Comparison of ENCODE assay signal across 9 mouse cellular contexts in genomic region chr4:119234348-119234747, GRCm38 (mm10). TPM values are rescaled to one million over a fixed set of nuclear protein-coding genes. Genes with fewer than 3 reads are reported as not detected.
DNase-seq lines count a peak whose midpoint lies in the region; ATAC-seq lines count a peak whose summit lies in the region.
"Had no signal": no experiment of that assay in that cellular context is flagged by ENCODE, and none has a peak within 500 bp of the region (broad histone marks: within the 10 kb centered on the region; RNA-seq: fewer than 3 reads in every experiment).

No protein-coding gene starts in this region.

- no peaks in the 10 kb centered on the region for H3K9me3 ChIP-seq in forebrain, embryonic 10.5 days
- H3K9me3 ChIP-seq in forebrain, embryonic 11.5 days (ENCODE audit: control insufficient read depth, low read length), result no peaks in the 10 kb centered on the region
- no peaks in the 10 kb centered on the region for H3K9me3 ChIP-seq in lung, embryonic 16.5 days (ENCODE audit: control insufficient read depth, low read length)
- no peaks in the 10 kb centered on the region for H3K9me3 ChIP-seq in liver, embryonic 12.5 days (replicated peaks)
- no peaks in the 10 kb centered on the region for H3K9me3 ChIP-seq in stomach, embryonic 16.5 days (replicated peaks; ENCODE audit: control insufficient read depth, low read length)

- no peak overlapping the region for H3K27ac ChIP-seq in forebrain, embryonic 10.5 days
- no peak overlapping the region for H3K27ac ChIP-seq in forebrain, embryonic 11.5 days (ENCODE audit: low read depth, low read length)
- no peak overlapping the region for H3K27ac ChIP-seq in lung, embryonic 16.5 days (ENCODE audit: low read length)
- no peak overlapping the region for H3K27ac ChIP-seq in liver, embryonic 12.5 days
- H3K27ac ChIP-seq in stomach, embryonic 16.5 days (ENCODE audit: low read length), result peak overlapping the region; percentile 76; the same call in 1 of the 2 replicates

- 88% methylated on average over 3 of the region's 3 CpGs for WGBS in forebrain, embryonic 10.5 days
- WGBS in forebrain, embryonic 11.5 days, result 84% methylated on average over 3 of the region's 3 CpGs
- WGBS in lung, embryonic 16.5 days, result 76% methylated on average over 3 of the region's 3 CpGs
- WGBS in liver, embryonic 12.5 days (ENCODE audit: insufficient replicate concordance), result 79% methylated on average over 3 of the region's 3 CpGs
- 71% methylated on average over 3 of the region's 3 CpGs for WGBS in stomach, embryonic 16.5 days

- DNase-seq in forebrain, embryonic 10.5 days (ENCODE audit: extremely low spot score, low spot score), result no peak
- DNase-seq in forebrain, embryonic 11.5 days (ENCODE audit: low spot score), result no peak
- no peak for DNase-seq in lung, adult 18-20 months
- DNase-seq in adrenal gland, adult (ENCODE audit: inconsistent age in 2 of 2, low spot score in 1 of 2), result no peak
- DNase-seq: kidney, adult 9 months had no signal

- H3K36me3 ChIP-seq in forebrain, embryonic 10.5 days (replicated peaks), result peaks cover 23% of the 10 kb centered on the region
- H3K36me3 ChIP-seq in forebrain, embryonic 11.5 days (ENCODE audit: control insufficient read depth, insufficient read depth, low read length), result no peaks in the 10 kb centered on the region
- H3K36me3 ChIP-seq in lung, embryonic 16.5 days (ENCODE audit: control insufficient read depth, insufficient read depth, low read length), result peaks cover 6% of the 10 kb centered on the region
- H3K36me3 ChIP-seq in liver, embryonic 12.5 days, result peaks cover 13% of the 10 kb centered on the region; the same call in 1 of the 2 replicates
- H3K36me3 ChIP-seq in stomach, embryonic 16.5 days (ENCODE audit: control insufficient read depth, insufficient read depth, low read length), result no peaks in the 10 kb centered on the region

- H3K4me2 ChIP-seq in forebrain, embryonic 11.5 days (ENCODE audit: low read depth, low read length, severe bottlenecking), result no peak overlapping the region
- H3K4me2 ChIP-seq in lung, embryonic 16.5 days (ENCODE audit: low read depth, low read length), result peak overlapping the region; percentile 91
- H3K4me2 ChIP-seq in liver, embryonic 12.5 days, result peak overlapping the region; percentile 100
- peak overlapping the region; percentile 69 for H3K4me2 ChIP-seq in stomach, embryonic 16.5 days (ENCODE audit: low read depth, low read length)

- H3K27me3 ChIP-seq in forebrain, embryonic 10.5 days (ENCODE audit: poor library complexity, severe bottlenecking), result peaks cover 4% of the 10 kb centered on the region; the same call in 1 of the 2 replicates
- H3K27me3 ChIP-seq in forebrain, embryonic 11.5 days (ENCODE audit: control insufficient read depth, insufficient read depth, low read length), result no peaks in the 10 kb centered on the region
- H3K27me3 ChIP-seq in lung, embryonic 16.5 days (ENCODE audit: control insufficient read depth, insufficient read depth, low read depth, low read length), result no peaks in the 10 kb centered on the region
- no peaks in the 10 kb centered on the region for H3K27me3 ChIP-seq in liver, embryonic 12.5 days (replicated peaks)
- H3K27me3 ChIP-seq in stomach, embryonic 16.5 days (ENCODE audit: control insufficient read depth, insufficient read depth, low read length), result no peaks in the 10 kb centered on the region

- ATAC-seq in forebrain, embryonic 11.5 days (replicated peaks; ENCODE audit: low FRiP score), result no peak
- no peak for ATAC-seq in lung, embryonic 16.5 days (ENCODE audit: low read depth)
- ATAC-seq in liver, embryonic 12.5 days, result no peak
- ATAC-seq in stomach, embryonic 16.5 days (ENCODE audit: insufficient read depth, low FRiP score), result no peak
- ATAC-seq in activated CD4-positive, CD25-positive, alpha-beta regulatory T cell, adult 4 months, result no peak

- no peak overlapping the region for H3K9ac ChIP-seq in forebrain, embryonic 11.5 days (ENCODE audit: low read length)
- peak overlapping the region; percentile 73 for H3K9ac ChIP-seq in lung, embryonic 16.5 days (ENCODE audit: low read length)
- no peak overlapping the region for H3K9ac ChIP-seq in liver, embryonic 12.5 days
- H3K9ac ChIP-seq in stomach, embryonic 16.5 days (ENCODE audit: low read length), result peak overlapping the region; percentile 80; the same call in 1 of the 2 replicates

- H3K4me3 ChIP-seq in forebrain, embryonic 10.5 days, result peak overlapping the region; percentile 84; the same call in 1 of the 2 replicates
- H3K4me3 ChIP-seq in forebrain, embryonic 11.5 days (ENCODE audit: low read depth, low read length), result no peak overlapping the region
- peak overlapping the region; percentile 75 for H3K4me3 ChIP-seq in lung, embryonic 16.5 days (ENCODE audit: low read length)
- peak overlapping the region; percentile 90; the same call in 1 of the 2 replicates for H3K4me3 ChIP-seq in liver, embryonic 12.5 days
- peak overlapping the region; percentile 87 for H3K4me3 ChIP-seq in stomach, embryonic 16.5 days (replicated peaks; ENCODE audit: low read length)

- peaks cover 29% of the 10 kb centered on the region for H3K4me1 ChIP-seq in forebrain, embryonic 10.5 days
- H3K4me1 ChIP-seq in forebrain, embryonic 11.5 days (replicated peaks; ENCODE audit: control insufficient read depth, insufficient read depth, low read length), result peaks cover 3% of the 10 kb centered on the region
- H3K4me1 ChIP-seq in lung, embryonic 16.5 days (replicated peaks; ENCODE audit: control insufficient read depth, insufficient read depth, low read length), result peaks cover 8% of the 10 kb centered on the region
- H3K4me1 ChIP-seq in liver, embryonic 12.5 days, result peaks cover 37% of the 10 kb centered on the region
- peaks cover 12% of the 10 kb centered on the region; the same call in 1 of the 2 replicates for H3K4me1 ChIP-seq in stomach, embryonic 16.5 days (ENCODE audit: control insufficient read depth, insufficient read depth, low read length)

RNA-seq across cellular contexts. Expression of gene P3h1, which starts 1.6 kb away (rescaled TPM):
- polyA plus RNA-seq in forebrain, embryonic 10.5 days (2016; fragmentation: Nextera tagmentation; extraction: Ambion mirVana), result 13.4 and 16.2 TPM in 2 replicates
- 16.8 and 17.8 TPM in 2 replicates for polyA plus RNA-seq in forebrain, embryonic 11.5 days (2014; fragmentation: Nextera tagmentation; extraction: Ambion mirVana)
- polyA plus RNA-seq in lung, embryonic 16.5 days (2015; fragmentation: Nextera tagmentation; extraction: Ambion mirVana), result 34.9 and 36.2 TPM in 2 replicates
- 9.7 and 11.4 TPM in 2 replicates for polyA plus RNA-seq in liver, embryonic 12.5 days (2016; fragmentation: Nextera tagmentation; extraction: Ambion mirVana)
- 31.3 and 34.0 TPM in 2 replicates for polyA plus RNA-seq in stomach, embryonic 16.5 days (2015; fragmentation: Nextera tagmentation; extraction: Ambion mirVana)
- polyA plus RNA-seq in activated CD4-positive, CD25-positive, alpha-beta regulatory T cell, adult 4 months (2017; shearing (Covaris generic)), result 1 to 10 TPM; 1.1 to 1.6 TPM

RNA-seq across cellular contexts. Expression of gene AU022252, which starts 1.8 kb away (rescaled TPM):
- 32.7 and 41.6 TPM in 2 replicates for polyA plus RNA-seq in forebrain, embryonic 10.5 days (2016; fragmentation: Nextera tagmentation; extraction: Ambion mirVana)
- 37.3 and 37.8 TPM in 2 replicates for polyA plus RNA-seq in forebrain, embryonic 11.5 days (2014; fragmentation: Nextera tagmentation; extraction: Ambion mirVana)
- polyA plus RNA-seq in lung, embryonic 16.5 days (2015; fragmentation: Nextera tagmentation; extraction: Ambion mirVana), result 26.5 and 30.8 TPM in 2 replicates
- 18.1 and 19.6 TPM in 2 replicates for polyA plus RNA-seq in liver, embryonic 12.5 days (2016; fragmentation: Nextera tagmentation; extraction: Ambion mirVana)
- 25.4 and 25.7 TPM in 2 replicates for polyA plus RNA-seq in stomach, embryonic 16.5 days (2015; fragmentation: Nextera tagmentation; extraction: Ambion mirVana)
- polyA plus RNA-seq in activated CD4-positive, CD25-positive, alpha-beta regulatory T cell, adult 4 months (2017; shearing (Covaris generic)), result 1 to 10 TPM; 8.0 to 9.2 TPM

RNA-seq across cellular contexts. Expression of gene Tmem269, which starts 16.3 kb away (rescaled TPM):
- polyA plus RNA-seq in forebrain, embryonic 10.5 days (2016; fragmentation: Nextera tagmentation; extraction: Ambion mirVana), result not detected in 2 replicates
- polyA plus RNA-seq in forebrain, embryonic 11.5 days (2014; fragmentation: Nextera tagmentation; extraction: Ambion mirVana), result not detected in 2 replicates
- not detected in 2 replicates for polyA plus RNA-seq in lung, embryonic 16.5 days (2015; fragmentation: Nextera tagmentation; extraction: Ambion mirVana)
- not detected in 2 replicates for polyA plus RNA-seq in liver, embryonic 12.5 days (2016; fragmentation: Nextera tagmentation; extraction: Ambion mirVana)
- polyA plus RNA-seq in stomach, embryonic 16.5 days (2015; fragmentation: Nextera tagmentation; extraction: Ambion mirVana), result 0.10 TPM in 1 of 2 replicates, not detected in the other
- under 1 TPM in 1 of 2 experiments, not detected in 1; 0.26 TPM for polyA plus RNA-seq in activated CD4-positive, CD25-positive, alpha-beta regulatory T cell, adult 4 months (2017; shearing (Covaris generic))

RNA-seq across cellular contexts. Expression of gene Cldn19, which starts 20.9 kb away (rescaled TPM):
- polyA plus RNA-seq in forebrain, embryonic 10.5 days (2016; fragmentation: Nextera tagmentation; extraction: Ambion mirVana), result 0.16 TPM in 1 of 2 replicates, not detected in the other
- 0.21 and 0.31 TPM in 2 replicates for polyA plus RNA-seq in forebrain, embryonic 11.5 days (2014; fragmentation: Nextera tagmentation; extraction: Ambion mirVana)
- 0.15 and 0.18 TPM in 2 replicates for polyA plus RNA-seq in lung, embryonic 16.5 days (2015; fragmentation: Nextera tagmentation; extraction: Ambion mirVana)
- not detected in 2 replicates for polyA plus RNA-seq in liver, embryonic 12.5 days (2016; fragmentation: Nextera tagmentation; extraction: Ambion mirVana)
- polyA plus RNA-seq in stomach, embryonic 16.5 days (2015; fragmentation: Nextera tagmentation; extraction: Ambion mirVana), result 0.10 and 0.27 TPM in 2 replicates
- not detected for polyA plus RNA-seq in activated CD4-positive, CD25-positive, alpha-beta regulatory T cell, adult 4 months (2017; shearing (Covaris generic))

RNA-seq across cellular contexts. Expression of gene Svbp, which starts 39.2 kb away (rescaled TPM):
- polyA plus RNA-seq in forebrain, embryonic 10.5 days (2016; fragmentation: Nextera tagmentation; extraction: Ambion mirVana), result 126 and 138 TPM in 2 replicates
- 146 and 150 TPM in 2 replicates for polyA plus RNA-seq in forebrain, embryonic 11.5 days (2014; fragmentation: Nextera tagmentation; extraction: Ambion mirVana)
- 114 and 123 TPM in 2 replicates for polyA plus RNA-seq in lung, embryonic 16.5 days (2015; fragmentation: Nextera tagmentation; extraction: Ambion mirVana)
- polyA plus RNA-seq in liver, embryonic 12.5 days (2016; fragmentation: Nextera tagmentation; extraction: Ambion mirVana), result 114 and 121 TPM in 2 replicates
- polyA plus RNA-seq in stomach, embryonic 16.5 days (2015; fragmentation: Nextera tagmentation; extraction: Ambion mirVana), result 109 and 128 TPM in 2 replicates
- polyA plus RNA-seq in activated CD4-positive, CD25-positive, alpha-beta regulatory T cell, adult 4 months (2017; shearing (Covaris generic)), result 10 to 100 TPM; 63.6 to 67.8 TPM

Comparison
In these comparisons a context has a peak if more than half of its experiments do, and no peak if none do; other contexts are left out.
1. H3K9ac ChIP-seq: peak in lung, embryonic 16.5 days (single experiment) and stomach, embryonic 16.5 days (single experiment); none in forebrain, embryonic 11.5 days (single experiment) and liver, embryonic 12.5 days (single experiment).